Mouse (Mus musculus): ENCODE measurements around the gene Itgb3. TPM values are rescaled to one million over a fixed set of nuclear protein-coding genes. Genes with fewer than 3 reads are reported as not detected.

The Itgb3 gene
- polyA plus RNA-seq, 1 experiment from 2014 or later, result 4.5 TPM

GRCm38 (mm10) chr11:104590148-104590547 lies 17.7 kb upstream of the Itgb3 start:
- ATAC-seq (ENCODE audit: low read depth), result peak; percentile 86
- Histone ChIP-seq H3K4me1 (replicated peaks; ENCODE audit: control insufficient read depth, insufficient read depth, low read length) (peaks cover 11% of the 10 kb centered on the region), H3K36me3 (ENCODE audit: control insufficient read depth, insufficient read depth, low read length) (no peaks in the 10 kb centered on the region), H3K4me2 (ENCODE audit: low read depth, low read length) (no peak overlapping the region), H3K9me3 (ENCODE audit: control insufficient read depth, low read length) (no peaks in the 10 kb centered on the region), H3K27ac (ENCODE audit: low read length) (no peak overlapping the region), H3K9ac (ENCODE audit: low read length) (no peak overlapping the region), H3K4me3 (ENCODE audit: low read length) (no peak overlapping the region), H3K27me3 (ENCODE audit: control insufficient read depth, insufficient read depth, low read depth, low read length) (no peaks in the 10 kb centered on the region)
- under 1% methylated on average over 8 of the region's 8 CpGs for WGBS

GRCm38 (mm10) chr11:104592066-104592835 lies 15.5 kb upstream of the Itgb3 start:
- H3K27ac ChIP-seq (ENCODE audit: low read length), result 0 out of 2 replicates have a peak overlapping the region, but pooled peaks have one; percentile 1
- peak; percentile 49 for ATAC-seq (ENCODE audit: low read depth)
- 42% methylated on average over 13 of the region's 13 CpGs for WGBS

GRCm38 (mm10) chr11:104596365-104596764 lies 11.4 kb upstream of the Itgb3 start:
- Histone ChIP-seq H3K4me1 (replicated peaks; ENCODE audit: control insufficient read depth, insufficient read depth, low read length) (peaks cover 5% of the 10 kb centered on the region), H3K4me2 (ENCODE audit: low read depth, low read length) (no peak overlapping the region), H3K36me3 (ENCODE audit: control insufficient read depth, insufficient read depth, low read length) (no peaks in the 10 kb centered on the region), H3K9me3 (ENCODE audit: control insufficient read depth, low read length) (no peaks in the 10 kb centered on the region), H3K27ac (ENCODE audit: low read length) (no peak overlapping the region), H3K9ac (ENCODE audit: low read length) (no peak overlapping the region), H3K27me3 (ENCODE audit: control insufficient read depth, insufficient read depth, low read depth, low read length) (no peaks in the 10 kb centered on the region), H3K4me3 (ENCODE audit: low read length) (no peak overlapping the region)
- no peak for ATAC-seq (ENCODE audit: low read depth)
- 62% methylated on average over 10 of the region's 10 CpGs for WGBS

More at GRCm38 (mm10) chr11:104592066-104592835, 15.5 kb upstream of the Itgb3 start:
- no peak overlapping the region for H3K4me3 ChIP-seq (ENCODE audit: low read length)
- no peaks in the 10 kb centered on the region for H3K9me3 ChIP-seq (ENCODE audit: control insufficient read depth, low read length)
- peaks cover 11% of the 10 kb centered on the region for H3K4me1 ChIP-seq (replicated peaks; ENCODE audit: control insufficient read depth, insufficient read depth, low read length)
- H3K9ac ChIP-seq (ENCODE audit: low read length), result no peak overlapping the region
- no peaks in the 10 kb centered on the region for H3K27me3 ChIP-seq (ENCODE audit: control insufficient read depth, insufficient read depth, low read depth, low read length)
- H3K36me3 ChIP-seq (ENCODE audit: control insufficient read depth, insufficient read depth, low read length), result no peaks in the 10 kb centered on the region
- no peak overlapping the region for H3K4me2 ChIP-seq (ENCODE audit: low read depth, low read length)

GRCm38 (mm10) chr11:104599265-104599945 lies 8.4 kb upstream of the Itgb3 start:
- H3K9ac ChIP-seq (ENCODE audit: low read length), result no peak overlapping the region
- peak; percentile 80 for ATAC-seq (ENCODE audit: low read depth)
- H3K4me2 ChIP-seq (ENCODE audit: low read depth, low read length), result no peak overlapping the region
- WGBS, result 55% methylated on average over 13 of the region's 13 CpGs
- no peak overlapping the region for H3K4me3 ChIP-seq (ENCODE audit: low read length)
- H3K9me3 ChIP-seq (ENCODE audit: control insufficient read depth, low read length), result no peaks in the 10 kb centered on the region
- H3K27ac ChIP-seq (ENCODE audit: low read length), result peak overlapping the region; percentile 53
- no peaks in the 10 kb centered on the region for H3K4me1 ChIP-seq (replicated peaks; ENCODE audit: control insufficient read depth, insufficient read depth, low read length)
- H3K36me3 ChIP-seq (ENCODE audit: control insufficient read depth, insufficient read depth, low read length), result no peaks in the 10 kb centered on the region
- H3K27me3 ChIP-seq (ENCODE audit: control insufficient read depth, insufficient read depth, low read depth, low read length), result no peaks in the 10 kb centered on the region

GRCm38 (mm10) chr11:104600675-104601074 lies 7.1 kb upstream of the Itgb3 start:
- Histone ChIP-seq H3K27me3 (ENCODE audit: control insufficient read depth, insufficient read depth, low read depth, low read length) (no peaks in the 10 kb centered on the region), H3K4me3 (ENCODE audit: low read length) (no peak overlapping the region), H3K4me1 (replicated peaks; ENCODE audit: control insufficient read depth, insufficient read depth, low read length) (no peaks in the 10 kb centered on the region), H3K27ac (ENCODE audit: low read length) (no peak overlapping the region), H3K4me2 (ENCODE audit: low read depth, low read length) (no peak overlapping the region), H3K9ac (ENCODE audit: low read length) (no peak overlapping the region), H3K36me3 (ENCODE audit: control insufficient read depth, insufficient read depth, low read length) (no peaks in the 10 kb centered on the region), H3K9me3 (ENCODE audit: control insufficient read depth, low read length) (no peaks in the 10 kb centered on the region)
- 53% methylated on average over 4 of the region's 4 CpGs for WGBS
- no peak for ATAC-seq (ENCODE audit: low read depth)

GRCm38 (mm10) chr11:104604192-104604591 lies 3.6 kb upstream of the Itgb3 start:
- Histone ChIP-seq H3K4me2 (ENCODE audit: low read depth, low read length) (no peak overlapping the region), H3K4me1 (replicated peaks; ENCODE audit: control insufficient read depth, insufficient read depth, low read length) (peaks cover 4% of the 10 kb centered on the region; the same call in 1 of the 2 replicates), H3K4me3 (ENCODE audit: low read length) (no peak overlapping the region), H3K27me3 (ENCODE audit: control insufficient read depth, insufficient read depth, low read depth, low read length) (no peaks in the 10 kb centered on the region; the same call in 1 of the 2 replicates), H3K9me3 (ENCODE audit: control insufficient read depth, low read length) (no peaks in the 10 kb centered on the region), H3K36me3 (ENCODE audit: control insufficient read depth, insufficient read depth, low read length) (no peaks in the 10 kb centered on the region), H3K9ac (ENCODE audit: low read length) (no peak overlapping the region), H3K27ac (ENCODE audit: low read length) (no peak overlapping the region)
- ATAC-seq (ENCODE audit: low read depth), result no peak
- 56% methylated on average over 6 of the region's 6 CpGs for WGBS

- Histone ChIP-seq H3K27me3 (ENCODE audit: control insufficient read depth, insufficient read depth, low read depth, low read length) (peaks cover 2% of the 10 kb centered on the region; the same call in 1 of the 2 replicates), H3K36me3 (ENCODE audit: control insufficient read depth, insufficient read depth, low read length) (no peaks in the 10 kb centered on the region), H3K4me2 (ENCODE audit: low read depth, low read length) (peak overlapping the region; percentile 83), H3K9ac (ENCODE audit: low read length) (peak overlapping the region; percentile 63), H3K27ac (ENCODE audit: low read length) (no peak overlapping the region), H3K4me1 (replicated peaks; ENCODE audit: control insufficient read depth, insufficient read depth, low read length) (peaks cover 4% of the 10 kb centered on the region; the same call in 1 of the 2 replicates), H3K4me3 (ENCODE audit: low read length) (peak overlapping the region; percentile 56), H3K9me3 (ENCODE audit: control insufficient read depth, low read length) (no peaks in the 10 kb centered on the region)
- ATAC-seq (ENCODE audit: low read depth), result peak; percentile 46
- 6% methylated on average over 19 of the region's 23 CpGs for WGBS
These were observed 585 bp downstream of the Itgb3 start for GRCm38 (mm10) chr11:104608249-104608920.

- no peak for ATAC-seq (ENCODE audit: low read depth)
- H3K9ac ChIP-seq (ENCODE audit: low read length), result no peak overlapping the region
- WGBS, result 68% methylated on average over 6 of the region's 6 CpGs
These were observed 1.4 kb downstream of the Itgb3 start for GRCm38 (mm10) chr11:104609033-104609684.

More at GRCm38 (mm10) chr11:104609033-104609684, 1.4 kb downstream of the Itgb3 start:
- Histone ChIP-seq H3K9me3 (ENCODE audit: control insufficient read depth, low read length) (no peaks in the 10 kb centered on the region), H3K4me3 (ENCODE audit: low read length) (no peak overlapping the region), H3K4me1 (replicated peaks; ENCODE audit: control insufficient read depth, insufficient read depth, low read length) (peaks cover 4% of the 10 kb centered on the region; the same call in 1 of the 2 replicates), H3K4me2 (ENCODE audit: low read depth, low read length) (no peak overlapping the region), H3K36me3 (ENCODE audit: control insufficient read depth, insufficient read depth, low read length) (no peaks in the 10 kb centered on the region), H3K27me3 (ENCODE audit: control insufficient read depth, insufficient read depth, low read depth, low read length) (peaks cover 2% of the 10 kb centered on the region; the same call in 1 of the 2 replicates), H3K27ac (ENCODE audit: low read length) (no peak overlapping the region)

Data from lung, embryonic 16.5 days (tissue).